Mouse (Mus musculus) lung, postnatal 0 days (tissue): ENCODE data around the gene Tia1.

Source experiments
- CTCF ChIP-seq: IDR thresholded peaks from 2 replicates; pipeline ENCODE4 v1.5.1; 2016; ENCODE audit warnings: antibody characterized with exemption, mild to moderate bottlenecking
- EP300 ChIP-seq: IDR thresholded peaks from 2 replicates; pipeline ENCODE4 v1.6.1; 2016; ENCODE audit warnings: antibody characterized with exemption, mild to moderate bottlenecking, control low read depth

GRCm38 (mm10) chr6:86384692-86385091 lies 19.3 kb upstream of the Tia1 start:
- TF ChIP-seq EP300 (no peak), CTCF (no peak)
